Mouse (Mus musculus): ENCODE measurements at regions not wholly inside any gene's neighbourhood (a gene's known extent, or its start where the extent isn't known, plus 50 kb on each side); places are given as distances from the start of the nearest gene placed in this dataset.

GRCm38 (mm10) chr3:41298776-41299175 is 215.9 kb upstream of the Pgrmc2 start:
- TF ChIP-seq CTCF (IDR thresholded peaks at IDR 0.05; ENCODE audit: low read depth, low read length), result no peak
- TF ChIP-seq TAL1 (conservative IDR thresholded peaks at IDR 0.05; ENCODE audit: low read depth, low read length), result no peak
- TF ChIP-seq POLR2AphosphoS5 (IDR thresholded peaks at IDR 0.05; ENCODE audit: insufficient replicate concordance, low read depth, low read length), result no peak
- no peak for TF ChIP-seq GATA2 (IDR thresholded peaks at IDR 0.05; ENCODE audit: borderline replicate concordance, low read depth, low read length)
